Mouse (Mus musculus): ENCODE results near the gene Sostdc1. TPM values are rescaled to one million over a fixed set of nuclear protein-coding genes. Genes with fewer than 3 reads are reported as not detected.

The Sostdc1 gene
- 1 to 10 TPM in 3 of 4 experiments, under 1 TPM in 1; 0.61 to 8.8 (median 2.5) TPM for total RNA-seq (2022)

GRCm38 (mm10) chr12:36313916-36314315 lies at the start of gene Sostdc1:
TSS of gene Sostdc1 (plus strand) at chr12:36314139.
- DNase-seq (ENCODE audit: low spot score in 2 of 2) = no peak

GRCm38 (mm10) chr12:36267670-36268246 lies 46.2 kb upstream of the Sostdc1 start:
- no peak for DNase-seq (ENCODE audit: low spot score in 2 of 2)

GRCm38 (mm10) chr12:36274823-36275222 lies 39.1 kb upstream of the Sostdc1 start:
- no peak for DNase-seq (ENCODE audit: low spot score in 2 of 2)

- no peak for DNase-seq (ENCODE audit: low spot score in 2 of 2)
These were observed 24.3 kb upstream of the Sostdc1 start for GRCm38 (mm10) chr12:36289634-36290033.

- DNase-seq (ENCODE audit: low spot score in 2 of 2) = no peak
These were observed 23.5 kb upstream of the Sostdc1 start for GRCm38 (mm10) chr12:36290465-36290864.

- no peak for DNase-seq (ENCODE audit: low spot score in 2 of 2)
These were observed 22.6 kb upstream of the Sostdc1 start for GRCm38 (mm10) chr12:36291346-36291745.

GRCm38 (mm10) chr12:36302326-36302725 lies 11.6 kb upstream of the Sostdc1 start:
- no peak for DNase-seq (ENCODE audit: low spot score in 2 of 2)

- no peak for DNase-seq (ENCODE audit: low spot score in 2 of 2)
These were observed 10.9 kb upstream of the Sostdc1 start for GRCm38 (mm10) chr12:36302905-36303642.

GRCm38 (mm10) chr12:36308737-36309420 lies 5.1 kb upstream of the Sostdc1 start:
- no peak for DNase-seq (ENCODE audit: low spot score in 2 of 2)

- no peak for DNase-seq (ENCODE audit: low spot score in 2 of 2)
These were observed 924 bp upstream of the Sostdc1 start for GRCm38 (mm10) chr12:36313015-36313414.

- no peak for DNase-seq (ENCODE audit: low spot score in 2 of 2)
These were observed 507 bp downstream of the Sostdc1 start for GRCm38 (mm10) chr12:36314446-36314845.

GRCm38 (mm10) chr12:36315527-36315926 lies 1.6 kb downstream of the Sostdc1 start:
- DNase-seq (ENCODE audit: low spot score in 2 of 2) = no peak

- no peak for DNase-seq (ENCODE audit: low spot score in 2 of 2)
These were observed 2.1 kb downstream of the Sostdc1 start for GRCm38 (mm10) chr12:36316056-36316455.

GRCm38 (mm10) chr12:36317036-36317819 lies 3.3 kb downstream of the Sostdc1 start:
- no peak for DNase-seq (ENCODE audit: low spot score in 2 of 2)

- DNase-seq (ENCODE audit: low spot score in 2 of 2) = no peak
These were observed 3.8 kb downstream of the Sostdc1 start for GRCm38 (mm10) chr12:36317820-36318135.

GRCm38 (mm10) chr12:36326101-36326521 lies 12.2 kb downstream of the Sostdc1 start:
- DNase-seq (ENCODE audit: low spot score in 2 of 2) = no peak

- no peak for DNase-seq (ENCODE audit: low spot score in 2 of 2)
These were observed 18.7 kb downstream of the Sostdc1 start for GRCm38 (mm10) chr12:36332676-36333075.

GRCm38 (mm10) chr12:36333837-36334281 lies 19.9 kb downstream of the Sostdc1 start:
- no peak for DNase-seq (ENCODE audit: low spot score in 2 of 2)

- no peak for DNase-seq (ENCODE audit: low spot score in 2 of 2)
These were observed 30.2 kb downstream of the Sostdc1 start for GRCm38 (mm10) chr12:36344131-36344530.

GRCm38 (mm10) chr12:36360064-36360463 lies 46.1 kb downstream of the Sostdc1 start:
- DNase-seq (ENCODE audit: low spot score in 2 of 2) = no peak

GRCm38 (mm10) chr12:36360693-36361092 lies 46.8 kb downstream of the Sostdc1 start:
- no peak for DNase-seq (ENCODE audit: low spot score in 2 of 2)

- DNase-seq (ENCODE audit: low spot score in 2 of 2) = no peak
These were observed 50.1 kb downstream of the Sostdc1 start for GRCm38 (mm10) chr12:36364013-36364412.

Data from left cerebral cortex, adult 8-10 months (tissue).